Comparison of ENCODE assay signal across 12 mouse cellular contexts in genomic region chr5:144112574-144113438, GRCm38 (mm10). TPM values are rescaled to one million over a fixed set of nuclear protein-coding genes. Genes with fewer than 3 reads are reported as not detected.
DNase-seq lines count a peak whose midpoint lies in the region; ATAC-seq and TF ChIP-seq lines count a peak whose summit lies in the region.
"Had no signal": no experiment of that assay in that cellular context is flagged by ENCODE, and none has a peak within 500 bp of the region (broad histone marks: within the 10 kb centered on the region; RNA-seq: fewer than 3 reads in every experiment).

No protein-coding gene starts in this region.

- TF ChIP-seq CTCF in CH12.LX (conservative IDR thresholded peaks at IDR 0.05 in 1 of 2, IDR thresholded peaks at IDR 0.05 in 1 of 2; ENCODE audit: low read depth in 2 of 2, low read length in 2 of 2) (no peak), G1E (IDR thresholded peaks at IDR 0.05; ENCODE audit: low read depth, low read length) (no peak)

- peak; percentile 52; the same call in 1 of the 2 replicates for ATAC-seq in G1E (ENCODE audit: extremely low read depth, insufficient number of reproducible peaks, low FRiP score, poor library complexity, severe bottlenecking)
- ATAC-seq: lung, postnatal 0 days had no signal

- no peak for TF ChIP-seq POLR2A in CH12.LX (IDR thresholded peaks at IDR 0.05; ENCODE audit: low read depth, low read length)

- in situ Hi-C loops in CH12.LX (cut with MboI; ENCODE audit: low pct_ligation_motif_present, low pct_unique_long_range_greater_than_20kb, low sequenced_read_pairs) = no loop called here

- H3K4me1 ChIP-seq in heart, embryonic 10.5 days = peaks cover 37% of the 10 kb centered on the region
- peaks cover 7 to 44% of the 10 kb centered on the region in 2 experiments for H3K4me1 ChIP-seq in CH12.LX (ENCODE audit: control insufficient read depth in 1 of 2, insufficient read depth in 2 of 2)
- H3K4me1 ChIP-seq in G1E (ENCODE audit: insufficient read depth, low read depth, low read length) = peaks cover 24% of the 10 kb centered on the region
- H3K4me1 ChIP-seq: hindbrain, embryonic 15.5 days; limb, embryonic 13.5 days had no signal

- no peaks in the 10 kb centered on the region for H3K27me3 ChIP-seq in heart, embryonic 10.5 days (ENCODE audit: insufficient read depth, poor library complexity, severe bottlenecking)
- H3K27me3 ChIP-seq in CH12.LX (replicated peaks) = no peaks in the 10 kb centered on the region
- no peaks in the 10 kb centered on the region for H3K27me3 ChIP-seq in G1E (ENCODE audit: insufficient read depth, low read length)
- H3K27me3 ChIP-seq: hindbrain, embryonic 15.5 days; limb, embryonic 13.5 days had no signal

- dilution Hi-C loops in CH12.LX (cut with MboI; ENCODE audit: extremely low pct_ligation_motif_present, extremely low pct_unique_long_range_greater_than_20kb, low sequenced_read_pairs) = no loop called here

- no peak overlapping the region for H3K4me3 ChIP-seq in heart, embryonic 10.5 days
- no peak overlapping the region for H3K4me3 ChIP-seq in CH12.LX (replicated peaks in 1 of 3; ENCODE audit: low read depth in 2 of 3, low read length in 2 of 3, poor library complexity in 1 of 3)
- H3K4me3 ChIP-seq in G1E (ENCODE audit: low read depth, low read length) = no peak overlapping the region
- H3K4me3 ChIP-seq: hindbrain, embryonic 15.5 days; limb, embryonic 13.5 days; myocyte had no signal

- H3K27ac ChIP-seq in heart, embryonic 10.5 days = no peak overlapping the region
- H3K27ac ChIP-seq in CH12.LX (ENCODE audit: insufficient read depth, low read depth) = no peak overlapping the region
- H3K27ac ChIP-seq: hindbrain, embryonic 15.5 days; limb, embryonic 13.5 days had no signal

- 81% methylated on average over 11 of the region's 11 CpGs for WGBS in heart, embryonic 10.5 days

- TF ChIP-seq EP300 in CH12.LX (IDR thresholded peaks at IDR 0.05; ENCODE audit: low read length) = peak; percentile 43; the same call in 1 of the 2 replicates

- no peaks in the 10 kb centered on the region for H3K9me3 ChIP-seq in heart, embryonic 10.5 days
- H3K9me3 ChIP-seq in CH12.LX (replicated peaks; ENCODE audit: low read length) (no peaks in the 10 kb centered on the region), G1E (replicated peaks) (no peaks in the 10 kb centered on the region)
- H3K9me3 ChIP-seq: hindbrain, embryonic 15.5 days; limb, embryonic 13.5 days had no signal

- no peak overlapping the region for H3K4me2 ChIP-seq in CH12.LX (ENCODE audit: insufficient read depth, low read depth, poor library complexity, severe bottlenecking)
- H3K4me2 ChIP-seq: hindbrain, embryonic 15.5 days; limb, embryonic 13.5 days had no signal

- H3K36me3 ChIP-seq in heart, embryonic 10.5 days = peaks cover 6% of the 10 kb centered on the region; the same call in 1 of the 2 replicates
- peaks cover 0 to 27% of the 10 kb centered on the region in 2 experiments for H3K36me3 ChIP-seq in CH12.LX (replicated peaks in 1 of 2; ENCODE audit: control insufficient read depth in 1 of 2, insufficient read depth in 1 of 2, low read length in 1 of 2)
- H3K36me3 ChIP-seq in G1E (replicated peaks) = peaks cover 51% of the 10 kb centered on the region
- H3K36me3 ChIP-seq: hindbrain, embryonic 15.5 days; limb, embryonic 13.5 days had no signal

- peak; percentile 11 for DNase-seq in heart, postnatal 4 days
- no peak for DNase-seq in heart, embryonic 10.5 days (ENCODE audit: low spot score)
- DNase-seq in CH12.LX (ENCODE audit: extremely low read depth) (peak; percentile 44), G1E (ENCODE audit: low spot score) (no peak)
- DNase-seq in cerebellum, postnatal 36 days = peak; percentile 55 to 61
- no peak for DNase-seq in layer of hippocampus, postnatal 36 days
- DNase-seq in left cerebral cortex, adult 9 months (ENCODE audit: low spot score in 2 of 2) = no peak
- DNase-seq: heart, adult 18-20 months had no signal

- TF ChIP-seq RAD21 in CH12.LX (IDR thresholded peaks at IDR 0.05; ENCODE audit: low read depth, low read length) = no peak

- H3K79me2 ChIP-seq in CH12.LX (replicated peaks; ENCODE audit: control insufficient read depth, extremely low read depth, insufficient read depth, poor library complexity, severe bottlenecking) = no peaks in the 10 kb centered on the region

- no peak overlapping the region for H3K9ac ChIP-seq in CH12.LX (ENCODE audit: insufficient read depth, low read depth)
- H3K9ac ChIP-seq: hindbrain, embryonic 15.5 days; limb, embryonic 13.5 days had no signal

TF ChIP-seq in CH12.LX, 34 proteins besides CTCF, POLR2A, EP300 and RAD21:
- TF ChIP-seq CHD2 (IDR thresholded peaks at IDR 0.05; ENCODE audit: low read length) (no peak), ZC3H11A (IDR thresholded peaks at IDR 0.05; ENCODE audit: low read depth, low read length) (no peak), MYC (IDR thresholded peaks at IDR 0.05; ENCODE audit: low read depth, low read length) (no peak), MEF2A (IDR thresholded peaks at IDR 0.05; ENCODE audit: borderline replicate concordance, low read depth, low read length) (0 out of 2 replicates have a peak, but pooled peaks have one; percentile 18), ZKSCAN1 (IDR thresholded peaks at IDR 0.05; ENCODE audit: borderline replicate concordance, low read depth, low read length) (no peak), BHLHE40 (IDR thresholded peaks at IDR 0.05; ENCODE audit: low read depth, low read length) (no peak), ELF1 (IDR thresholded peaks at IDR 0.05; ENCODE audit: low read depth, low read length) (no peak), ETS1 (conservative IDR thresholded peaks at IDR 0.05; ENCODE audit: low read depth, low read length) (peak; percentile 30; the same call in 1 of the 2 replicates), GABPA (IDR thresholded peaks at IDR 0.05; ENCODE audit: insufficient replicate concordance, low read depth, low read length) (no peak), TBP (conservative IDR thresholded peaks at IDR 0.05; ENCODE audit: low read depth, low read length) (no peak), USF2 (conservative IDR thresholded peaks at IDR 0.05; ENCODE audit: low read depth, low read length) (no peak), JUN (IDR thresholded peaks at IDR 0.05; ENCODE audit: insufficient read depth, low read depth, low read length) (no peak)

RNA-seq across cellular contexts. Expression of gene Lmtk2, which starts 12.6 kb away (rescaled TPM):
- total RNA-seq in heart, postnatal 4 days (2021) = 10 to 100 TPM; 19.0 to 20.8 TPM
- polyA plus RNA-seq in heart, embryonic 10.5 days (2016; fragmentation: Nextera tagmentation; extraction: Ambion mirVana) = 5.3 and 6.0 TPM in 2 replicates
- total RNA-seq in CH12.LX (2012; rRNA removed) (9.4 and 10.1 TPM in 2 replicates), CH12.LX (2014; rRNA removed) (5.7 and 5.9 TPM in 2 replicates), G1E (2014; fragmentation: Nextera tagmentation) (26.1 and 29.0 TPM in 2 replicates), G1E (2017) (10.6 and 11.7 TPM in 2 replicates)
- polyA plus RNA-seq in CH12.LX (2012; ENCODE audit: insufficient read length, low read depth) (4.3 and 5.1 TPM in 2 replicates), G1E (2012) (8.5 and 9.3 TPM in 2 replicates)
- total RNA-seq in layer of hippocampus, postnatal 36 days (2021) = 10 to 100 TPM; 94.2 to 99.2 TPM

Comparison
In these comparisons a context has a peak if more than half of its experiments do, and no peak if none do; other contexts are left out.
1. DNase-seq: peak in heart, postnatal 4 days (single experiment), CH12.LX (single experiment) and cerebellum, postnatal 36 days (2 of 2); none in heart, embryonic 10.5 days (single experiment), G1E (single experiment), layer of hippocampus, postnatal 36 days (0 of 2) and left cerebral cortex, adult 9 months (0 of 2).